Mouse (Mus musculus) lung, embryonic 14.5 days (tissue): ENCODE measurements at regions not wholly inside any gene's neighbourhood (a gene's known extent, or its start where the extent isn't known, plus 50 kb on each side); places are given as distances from the start of the nearest gene placed in this dataset.

Experiments
- ATAC-seq: fragments of 200-750 bp; cut with Nextera tagmentation; 2 replicates; pipeline ENCODE4 v1.8.0; 2017; ENCODE audit warnings: mild to moderate bottlenecking, moderate TSS enrichment, moderate library complexity; ENCODE audit not compliant: insufficient read depth
- DNase-seq: peaks from one replicate; pipeline ENCODE4 v3.0.0-alpha.2; 2015
- H3K27ac ChIP-seq: fragments of 300-500 bp; sonication (generic); 2 replicates; pipeline ENCODE4 v1.5.1; 2014; ENCODE audit warnings: low read depth, mild to moderate bottlenecking, moderate library complexity
- H3K27me3 ChIP-seq: fragments of 300-500 bp; sonication (generic); 2 replicates; pipeline ENCODE4 v1.6.1; 2014; ENCODE audit warnings: low read length, control low read depth; ENCODE audit not compliant: insufficient read depth
- H3K36me3 ChIP-seq: fragments of 300-500 bp; sonication (generic); 2 replicates; pipeline ENCODE4 v1.6.1; 2014; ENCODE audit warnings: control low read depth; ENCODE audit not compliant: insufficient read depth
- H3K4me1 ChIP-seq: fragments of 300-500 bp; sonication (generic); 2 replicates; pipeline ENCODE4 v1.6.1; 2014; ENCODE audit warnings: antibody characterized with exemption, control low read depth; ENCODE audit not compliant: insufficient read depth
- H3K4me2 ChIP-seq: fragments of 300-500 bp; sonication (generic); 2 replicates; pipeline ENCODE4 v1.6.1; 2014; ENCODE audit warnings: mild to moderate bottlenecking
- H3K4me3 ChIP-seq: fragments of 300-500 bp; sonication (generic); 2 replicates; pipeline ENCODE4 v1.5.1; 2014; ENCODE audit warnings: low read depth, low read length
- H3K9ac ChIP-seq: fragments of 300-500 bp; sonication (generic); 2 replicates; pipeline ENCODE4 v1.6.1; 2014
- H3K9me3 ChIP-seq: fragments of 300-500 bp; sonication (generic); 2 replicates; pipeline ENCODE4 v1.6.1; 2016; ENCODE audit warnings: low read depth, low read length, control low read depth
- CTCF ChIP-seq: IDR thresholded peaks from 2 replicates; pipeline ENCODE4 v1.5.1; 2016; ENCODE audit warnings: antibody characterized with exemption, low read depth
- WGBS: fragments of 180-500 bp; shearing (Covaris S2); extraction: QIAGEN DNeasy Blood & Tissue Kit; methylation state at CpG from one replicate; pipeline ENCODE4 v1.1.7; 2014; 5-methylcytosine and 5-hydroxymethylcytosine counted together

DNA sequence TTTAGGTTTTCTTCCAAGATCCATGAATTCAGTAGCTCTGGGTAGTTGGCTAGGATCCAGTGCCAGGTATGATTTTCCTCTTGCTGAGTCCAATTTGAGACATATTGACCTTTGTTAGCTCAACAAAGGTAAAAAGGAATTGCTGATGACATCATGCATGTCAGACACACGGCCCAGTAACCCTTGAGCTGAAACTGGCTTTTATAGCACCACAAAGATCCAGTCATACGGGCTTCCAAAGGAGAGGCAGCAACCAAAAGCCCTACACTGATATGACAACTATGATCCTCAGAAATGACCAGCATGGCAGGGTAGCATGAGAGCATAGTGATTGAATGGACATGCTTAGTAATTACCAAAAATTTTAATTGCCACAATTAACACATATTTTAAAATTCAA lies 258.0 kb upstream of the Defb41 start:
- Histone ChIP-seq H3K27me3 (no peaks in the 10 kb centered on the region), H3K27ac (no peak overlapping the region), H3K4me2 (no peak overlapping the region), H3K9ac (no peak overlapping the region), H3K4me1 (no peaks in the 10 kb centered on the region), H3K9me3 (no peaks in the 10 kb centered on the region), H3K36me3 (no peaks in the 10 kb centered on the region), H3K4me3 (no peak overlapping the region)
- WGBS, result 53% methylated on average over 2 of the region's 2 CpGs
- TF ChIP-seq CTCF, result no peak
- no peak for ATAC-seq
- no peak for DNase-seq

DNA sequence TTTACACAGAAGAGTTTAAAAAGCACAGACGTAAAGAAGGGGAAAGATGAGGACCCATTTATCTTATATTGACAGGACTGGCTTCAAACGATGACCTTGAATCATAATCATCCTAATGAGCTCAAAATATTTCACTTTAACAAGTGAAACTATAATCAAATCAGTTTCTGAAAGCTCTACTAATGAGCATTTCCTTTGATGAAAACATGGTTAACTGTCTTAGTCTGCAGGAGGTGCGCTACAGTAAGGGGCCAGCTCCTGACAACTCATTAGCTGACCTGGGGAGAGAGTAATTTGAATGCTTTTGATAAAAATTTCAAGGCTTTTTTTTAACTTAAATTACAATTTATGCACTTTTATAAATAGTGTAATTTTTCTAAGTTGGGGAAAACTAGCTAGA lies 247.8 kb upstream of the Defb41 start:
- Histone ChIP-seq H3K27me3 (no peaks in the 10 kb centered on the region), H3K9me3 (no peaks in the 10 kb centered on the region), H3K36me3 (no peaks in the 10 kb centered on the region), H3K4me2 (no peak overlapping the region), H3K4me1 (no peaks in the 10 kb centered on the region), H3K9ac (no peak overlapping the region), H3K27ac (no peak overlapping the region), H3K4me3 (no peak overlapping the region)
- no peak for TF ChIP-seq CTCF
- no peak for ATAC-seq
- no peak for DNase-seq
- 76% methylated on average over 3 of the region's 3 CpGs for WGBS

DNA sequence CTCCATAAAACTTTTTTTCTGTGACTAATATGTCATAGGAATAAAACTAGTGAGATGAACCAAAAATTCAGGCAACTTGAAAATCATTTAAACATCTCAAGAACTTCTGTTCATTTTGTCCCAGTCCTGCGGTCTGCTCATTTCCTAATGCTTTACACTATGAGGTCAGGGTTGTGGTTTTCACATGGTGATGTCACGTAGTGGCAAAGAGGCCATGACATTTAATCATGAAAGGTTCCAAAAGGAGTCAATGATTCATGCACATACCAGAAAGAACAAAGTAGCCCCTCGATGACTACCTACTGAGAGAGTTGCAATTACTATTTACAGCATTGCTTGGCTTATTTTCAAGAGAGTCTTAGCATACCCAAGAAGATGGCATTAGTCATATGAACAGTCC lies 233.6 kb upstream of the Defb41 start:
- Histone ChIP-seq H3K4me3 (no peak overlapping the region), H3K36me3 (no peaks in the 10 kb centered on the region), H3K9me3 (no peaks in the 10 kb centered on the region), H3K27me3 (no peaks in the 10 kb centered on the region), H3K4me1 (no peaks in the 10 kb centered on the region), H3K9ac (no peak overlapping the region), H3K4me2 (no peak overlapping the region), H3K27ac (no peak overlapping the region)
- TF ChIP-seq CTCF, result no peak
- WGBS, result 71% methylated on average over 3 of the region's 3 CpGs
- ATAC-seq (no peak), DNase-seq (no peak)

DNA sequence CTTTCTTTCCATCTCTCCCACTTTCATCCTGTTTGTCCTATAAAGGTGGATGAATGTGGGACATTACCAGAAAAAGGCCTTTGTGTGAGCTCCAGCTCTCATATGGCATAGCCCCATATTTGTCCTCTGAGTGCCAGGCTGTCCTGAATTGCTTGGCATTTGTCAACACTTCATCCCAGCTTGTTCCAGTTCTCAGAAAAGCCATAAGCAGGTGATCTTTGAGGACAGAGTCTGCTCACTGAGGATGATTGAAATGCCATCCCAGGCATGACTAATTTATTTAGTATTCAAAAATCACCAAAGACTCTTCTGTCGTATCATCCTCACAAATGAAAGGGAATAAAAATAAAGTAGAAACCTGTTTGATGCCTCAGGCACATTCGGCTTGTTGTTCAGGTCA lies 203.6 kb upstream of the Defb41 start:
- H3K9ac ChIP-seq, result no peak overlapping the region
- H3K27ac ChIP-seq, result no peak overlapping the region
- no peak overlapping the region for H3K4me2 ChIP-seq
- no peak overlapping the region for H3K4me3 ChIP-seq
- H3K4me1 ChIP-seq, result no peaks in the 10 kb centered on the region
- H3K27me3 ChIP-seq, result no peaks in the 10 kb centered on the region
- no peak for ATAC-seq
- H3K9me3 ChIP-seq, result no peaks in the 10 kb centered on the region
- H3K36me3 ChIP-seq, result no peaks in the 10 kb centered on the region
- no peak for DNase-seq
- 81% methylated on average over 2 of the region's 2 CpGs for WGBS
- no peak for TF ChIP-seq CTCF

DNA sequence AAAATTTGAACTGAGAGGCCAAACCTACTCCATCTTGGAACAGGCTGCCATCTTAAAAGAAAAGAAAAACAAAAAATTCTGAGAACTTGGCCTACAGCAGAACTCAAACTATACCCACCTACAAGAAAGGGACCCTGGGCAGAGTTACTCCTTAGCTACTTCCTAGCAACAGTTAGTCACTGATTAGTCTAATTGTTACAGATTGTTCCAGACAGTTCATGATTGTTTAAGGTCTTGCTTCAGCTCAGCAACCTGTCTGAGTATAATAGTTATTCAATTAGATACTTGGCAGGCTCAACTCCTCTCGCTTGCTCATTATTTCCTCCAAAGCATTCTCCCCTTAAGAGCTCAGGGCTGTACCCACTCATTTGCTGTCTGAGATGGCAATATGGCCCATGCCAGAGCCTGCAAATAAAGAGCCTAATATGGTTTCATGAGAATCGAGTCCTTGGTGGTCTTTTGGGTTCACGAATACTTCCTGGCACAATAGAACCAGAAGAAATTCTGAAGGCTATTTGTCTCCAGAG lies 200.4 kb upstream of the Defb41 start:
- Histone ChIP-seq H3K9ac (no peak overlapping the region), H3K9me3 (no peaks in the 10 kb centered on the region), H3K27me3 (no peaks in the 10 kb centered on the region), H3K4me2 (no peak overlapping the region), H3K27ac (no peak overlapping the region), H3K36me3 (no peaks in the 10 kb centered on the region), H3K4me1 (no peaks in the 10 kb centered on the region), H3K4me3 (no peak overlapping the region)
- ATAC-seq (no peak), DNase-seq (no peak)
- 86% methylated on average over 3 of the region's 3 CpGs for WGBS
- TF ChIP-seq CTCF, result no peak

DNA sequence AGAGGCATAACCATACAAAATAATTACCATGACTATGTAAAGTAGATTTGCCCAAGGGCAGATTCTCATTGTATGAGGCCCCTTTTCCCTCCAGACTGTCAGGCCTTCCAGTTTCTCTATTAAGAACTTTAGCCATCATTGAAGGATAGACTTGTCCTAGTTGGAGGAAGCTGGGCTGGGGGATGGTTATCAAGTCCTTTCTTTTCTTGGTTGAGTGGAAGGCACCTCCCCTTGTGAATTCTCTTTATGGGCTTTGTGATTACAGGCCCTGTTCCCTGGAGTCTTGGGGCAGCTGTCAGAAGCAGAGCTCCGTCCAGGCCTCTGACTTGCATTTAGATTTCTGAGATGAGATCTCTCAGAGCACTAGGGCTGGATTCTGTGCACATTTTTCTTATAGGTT lies 198.3 kb upstream of the Defb41 start:
- Histone ChIP-seq H3K9me3 (no peaks in the 10 kb centered on the region), H3K4me3 (no peak overlapping the region), H3K36me3 (no peaks in the 10 kb centered on the region), H3K9ac (no peak overlapping the region), H3K4me2 (no peak overlapping the region), H3K4me1 (no peaks in the 10 kb centered on the region), H3K27ac (no peak overlapping the region), H3K27me3 (no peaks in the 10 kb centered on the region)
- DNase-seq (no peak), ATAC-seq (no peak)
- WGBS, result 68% methylated on average over 1 of the region's 1 CpGs
- TF ChIP-seq CTCF, result no peak

DNA sequence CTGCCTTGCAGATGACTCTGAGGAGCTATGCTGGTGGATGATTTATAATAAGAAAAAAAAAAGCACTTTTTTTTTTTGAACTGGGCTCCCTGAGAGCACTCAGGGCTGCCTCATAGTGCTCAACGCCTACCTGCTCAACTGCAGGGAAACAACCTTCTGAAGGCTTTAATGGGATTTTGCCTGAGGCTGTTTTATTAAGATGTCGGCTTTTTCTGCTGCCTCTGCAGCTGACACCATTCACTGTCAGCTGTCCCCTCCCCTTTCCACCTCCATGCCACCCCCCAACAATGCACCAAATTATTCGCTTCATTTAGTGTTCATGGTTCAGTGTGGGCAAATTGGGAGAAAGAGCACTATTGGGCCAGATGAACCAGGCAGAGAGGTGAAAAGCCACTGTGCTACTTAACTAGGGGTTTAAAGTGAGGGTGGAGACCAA lies 151.4 kb upstream of the Defb41 start:
- WGBS, result 63% methylated on average over 3 of the region's 3 CpGs
- no peak overlapping the region for H3K9ac ChIP-seq
- H3K27me3 ChIP-seq, result no peaks in the 10 kb centered on the region
- H3K4me1 ChIP-seq, result no peaks in the 10 kb centered on the region
- no peak overlapping the region for H3K4me3 ChIP-seq
- H3K4me2 ChIP-seq, result no peak overlapping the region
- H3K9me3 ChIP-seq, result no peaks in the 10 kb centered on the region
- H3K27ac ChIP-seq, result no peak overlapping the region
- DNase-seq (no peak), ATAC-seq (no peak)
- H3K36me3 ChIP-seq, result no peaks in the 10 kb centered on the region
- no peak for TF ChIP-seq CTCF

DNA sequence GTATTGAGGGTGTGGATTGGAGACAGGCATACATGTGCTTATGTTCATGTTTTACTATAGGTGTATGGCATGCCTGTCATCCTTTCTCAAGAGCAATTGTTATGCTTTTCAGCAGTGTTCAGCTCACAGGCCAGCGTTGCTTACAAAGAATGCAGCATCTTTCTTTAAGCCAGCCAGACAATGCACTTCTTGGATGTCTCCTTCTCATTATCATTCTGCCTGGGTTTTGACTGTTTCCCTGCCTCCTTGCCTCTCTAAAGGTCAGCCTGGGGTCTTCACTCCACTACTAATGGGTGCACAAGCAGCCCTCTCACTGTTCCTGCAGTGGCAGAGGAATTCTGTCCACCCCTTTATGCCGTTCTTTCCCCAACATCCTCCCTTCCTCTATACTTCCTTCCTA lies 150.9 kb upstream of the Defb41 start:
- no peaks in the 10 kb centered on the region for H3K9me3 ChIP-seq

More for the DNA sequence above, 150.9 kb upstream of the Defb41 start:
- no peak overlapping the region for H3K4me3 ChIP-seq
- ATAC-seq (no peak), DNase-seq (no peak)
- 69% methylated on average over 2 of the region's 2 CpGs for WGBS
- H3K4me1 ChIP-seq, result no peaks in the 10 kb centered on the region
- no peaks in the 10 kb centered on the region for H3K36me3 ChIP-seq
- no peak overlapping the region for H3K27ac ChIP-seq
- no peak for TF ChIP-seq CTCF
- H3K27me3 ChIP-seq, result no peaks in the 10 kb centered on the region
- no peak overlapping the region for H3K9ac ChIP-seq
- H3K4me2 ChIP-seq, result no peak overlapping the region
